26 mouse cellular contexts compared by ENCODE assay signal in the genomic region with DNA sequence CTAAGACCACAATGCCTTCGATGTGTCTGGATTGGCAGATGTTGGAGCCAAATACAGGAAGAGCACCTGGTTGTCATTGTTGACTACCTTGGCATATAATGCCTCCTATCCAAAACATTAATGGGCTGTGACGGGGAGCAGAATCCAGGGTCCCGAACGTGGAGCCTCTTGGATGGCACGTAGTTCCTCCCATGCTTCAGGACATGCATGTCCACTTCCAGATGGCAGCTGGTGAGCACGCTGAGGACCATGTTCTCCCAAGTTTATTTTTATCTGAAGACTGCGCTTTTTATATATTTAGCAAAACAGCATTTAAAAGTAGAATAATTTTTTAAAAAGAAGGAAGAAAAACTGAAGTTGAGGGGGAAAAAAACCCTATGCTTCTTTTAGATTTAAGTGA.
A peak's percentile ranks its signal among the peaks of the same experiment; 100 is the strongest.
DNase-seq lines count a peak whose midpoint lies in the region; ATAC-seq and TF ChIP-seq lines count a peak whose summit lies in the region.
"Had no signal": no experiment of that assay in that cellular context is flagged by ENCODE, and none has a peak within 500 bp of the region (broad histone marks: within the 10 kb centered on the region; RNA-seq: fewer than 3 reads in every experiment).

No protein-coding gene starts in this region.

- no peak overlapping the region for H3K4me3 ChIP-seq in layer of hippocampus, adult 2 months
- H3K4me3 ChIP-seq: embryonic facial prominence, embryonic 13.5 days; embryonic facial prominence, embryonic 15.5 days; erythroblast, embryonic 14.5 days; forebrain, embryonic 10.5 days; forebrain, embryonic 12.5 days had no signal

- peak overlapping the region; percentile 8; the same call in 1 of the 2 replicates for H3K27ac ChIP-seq in layer of hippocampus, adult 2 months
- H3K27ac ChIP-seq: embryonic facial prominence, embryonic 13.5 days; embryonic facial prominence, embryonic 15.5 days; forebrain, embryonic 10.5 days; forebrain, embryonic 12.5 days had no signal

- ATAC-seq in frontal cortex, adult (ENCODE audit: low TSS enrichment), result 0 out of 2 replicates have a peak, but pooled peaks have one; percentile 20
- ATAC-seq: activated CD4-positive, CD25-positive, alpha-beta regulatory T cell, adult 4 months; CD4-positive, CD25-positive, alpha-beta regulatory T cell, adult 4 months; forebrain, embryonic 14.5 days; forebrain, embryonic 16.5 days; Patski had no signal

- no peak for TF ChIP-seq CTCF in layer of hippocampus, adult 2 months (conservative IDR thresholded peaks at IDR 0.05)

- DNase-seq in frontal cortex, postnatal 14 days (ENCODE audit: low spot score in 2 of 2), result no peak
- DNase-seq in layer of hippocampus, adult 2 months (ENCODE audit: low spot score in 2 of 2), result no peak
- no peak for DNase-seq in layer of hippocampus, postnatal 36 days
- peak; percentile 42 to 58 for DNase-seq in right cerebral cortex, postnatal 10 days (ENCODE audit: low spot score in 2 of 2)
- DNase-seq in right cerebral cortex, postnatal 25 days, result no peak
- DNase-seq: adrenal gland, adult 8-10 months; adrenal gland, postnatal 14 days; adrenal gland, postnatal 36 days; B cell, adult 2 months; cerebellum, adult 11 months; cerebellum, adult 8-10 months; cerebellum, adult 9-11 months; cerebellum, postnatal 14 days; cerebellum, postnatal 36 days; embryo, embryonic 11 days had no signal

Comparison
In these comparisons a context has a peak if more than half of its experiments do, and no peak if none do; other contexts are left out.
1. DNase-seq: peak in right cerebral cortex, postnatal 10 days (2 of 2); none in frontal cortex, postnatal 14 days (0 of 2), layer of hippocampus, adult 2 months (0 of 2), layer of hippocampus, postnatal 36 days (0 of 2) and right cerebral cortex, postnatal 25 days (single experiment).